Mouse (Mus musculus): ENCODE results near the gene Syne1. TPM values are rescaled to one million over a fixed set of nuclear protein-coding genes. Genes with fewer than 3 reads are reported as not detected.
A peak's percentile ranks its signal among the peaks of the same experiment; 100 is the strongest.

Syne1 gene
- total RNA-seq, 2 experiments from 2014 or later = 34.7 to 54.5 TPM

DNA sequence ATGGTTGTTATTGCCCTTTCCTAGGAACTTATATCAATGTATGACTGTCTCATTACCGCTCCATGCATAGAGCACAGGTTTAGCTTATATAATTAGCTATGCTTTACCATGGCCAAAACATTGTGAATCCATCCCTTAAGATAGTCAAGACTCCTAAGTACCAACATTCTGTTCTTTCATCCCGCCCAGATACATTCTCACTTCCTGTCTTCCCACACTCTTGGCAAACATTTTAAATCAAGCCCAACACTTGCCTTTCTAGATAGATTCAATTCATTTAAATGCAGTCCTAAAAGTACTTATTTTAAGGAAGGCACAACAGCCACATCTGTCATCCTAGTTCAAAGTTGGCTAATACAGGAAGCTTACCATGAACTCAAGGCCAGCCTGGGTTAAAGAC lies 113.5 kb downstream of the Syne1 start:
- DNase-seq = no peak

DNA sequence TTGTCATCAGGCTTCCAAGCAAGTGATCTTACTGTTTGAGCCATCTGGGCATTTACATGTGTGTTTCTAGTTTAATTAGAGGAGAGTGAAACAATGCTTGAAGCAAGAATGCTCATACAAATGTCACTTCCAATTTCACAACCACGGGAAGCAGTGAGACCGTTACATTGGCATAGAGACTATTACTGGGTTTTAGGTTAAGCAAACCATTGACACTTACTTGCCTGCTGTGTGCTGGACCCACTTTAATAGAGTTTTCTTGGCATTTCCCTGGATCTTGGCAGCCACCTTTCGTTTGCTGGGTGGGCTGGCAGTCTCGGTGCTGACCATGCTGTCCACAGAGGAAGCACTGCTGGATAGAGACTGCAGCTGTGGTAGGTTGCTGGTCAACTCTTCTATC lies 127.3 kb downstream of the Syne1 start:
- DNase-seq = no peak

- DNase-seq = no peak
These were observed 135.6 kb downstream of the Syne1 start for GRCm38 (mm10) chr10:5415730-5416129.

- peak; percentile 12 for DNase-seq
These were observed 167.0 kb downstream of the Syne1 start for GRCm38 (mm10) chr10:5384131-5384776.

DNA sequence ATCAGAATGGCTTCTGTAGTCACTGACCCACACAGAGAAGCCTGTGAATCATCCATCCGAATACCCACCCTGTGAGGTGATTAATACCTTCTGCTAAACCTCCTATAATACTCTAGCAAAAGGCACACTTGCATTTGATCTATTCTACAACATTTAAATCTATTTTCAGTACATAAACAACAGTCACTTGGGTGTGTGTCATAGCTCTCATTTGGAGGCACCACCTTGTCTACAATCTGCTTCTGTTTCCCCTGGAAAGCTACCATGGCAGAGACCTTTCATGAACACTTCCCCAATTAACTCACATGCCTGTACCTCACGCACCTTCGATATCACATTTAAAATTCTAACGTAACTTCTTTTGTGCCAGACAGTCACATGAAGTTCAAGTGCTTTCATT lies 169.7 kb downstream of the Syne1 start:
- no peak for DNase-seq

GRCm38 (mm10) chr10:5378969-5379368 lies 172.3 kb downstream of the Syne1 start:
- no peak for DNase-seq

- DNase-seq = no peak
These were observed 181.7 kb downstream of the Syne1 start for GRCm38 (mm10) chr10:5369599-5369998.

DNA sequence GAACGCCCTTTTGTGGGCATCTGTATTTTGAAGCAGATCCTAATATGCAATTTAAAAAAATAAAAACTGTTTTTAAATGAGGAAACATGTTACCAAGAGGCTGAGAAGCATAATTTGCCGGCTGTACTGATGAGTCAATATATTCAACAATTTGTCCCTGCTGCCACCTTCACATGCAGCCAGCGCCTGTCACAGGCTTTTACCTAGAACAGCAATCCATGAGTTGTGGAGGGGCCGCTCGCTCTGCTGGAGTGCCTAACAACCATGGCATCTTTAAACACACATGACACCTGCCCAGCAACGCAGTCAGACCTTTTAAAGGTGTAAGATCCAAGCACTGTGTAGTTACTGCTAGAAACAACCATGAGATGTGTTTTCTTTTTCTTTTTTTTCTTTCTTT lies 183.0 kb downstream of the Syne1 start:
- DNase-seq = no peak

DNA sequence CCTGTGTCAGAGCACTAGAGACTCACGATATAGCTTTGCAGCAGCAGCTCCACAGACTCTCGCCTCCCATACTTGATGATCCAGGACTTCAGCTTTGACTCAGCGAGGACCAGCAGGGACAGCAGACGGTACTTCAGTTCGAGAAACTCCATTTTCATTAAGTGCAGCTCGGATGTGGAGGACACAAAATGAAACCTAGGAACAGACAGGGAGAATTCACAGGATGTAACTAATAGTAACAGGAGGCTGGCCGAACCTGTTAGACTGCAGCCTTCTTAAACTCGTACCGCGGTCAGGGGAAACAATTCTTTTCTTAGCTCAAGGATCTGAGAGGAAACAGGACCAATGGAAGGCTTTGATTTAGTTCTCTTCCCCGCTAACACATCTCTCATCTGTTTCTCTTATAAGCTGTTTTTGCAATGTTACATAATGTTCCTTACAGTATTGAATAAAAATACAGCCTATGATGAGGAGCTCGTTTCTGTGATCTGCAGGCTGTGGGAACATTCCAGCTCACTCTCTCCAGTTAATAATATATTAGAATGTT lies 183.7 kb downstream of the Syne1 start:
- no peak for DNase-seq

GRCm38 (mm10) chr10:5360560-5360959 lies 190.7 kb downstream of the Syne1 start:
- DNase-seq = no peak

DNA sequence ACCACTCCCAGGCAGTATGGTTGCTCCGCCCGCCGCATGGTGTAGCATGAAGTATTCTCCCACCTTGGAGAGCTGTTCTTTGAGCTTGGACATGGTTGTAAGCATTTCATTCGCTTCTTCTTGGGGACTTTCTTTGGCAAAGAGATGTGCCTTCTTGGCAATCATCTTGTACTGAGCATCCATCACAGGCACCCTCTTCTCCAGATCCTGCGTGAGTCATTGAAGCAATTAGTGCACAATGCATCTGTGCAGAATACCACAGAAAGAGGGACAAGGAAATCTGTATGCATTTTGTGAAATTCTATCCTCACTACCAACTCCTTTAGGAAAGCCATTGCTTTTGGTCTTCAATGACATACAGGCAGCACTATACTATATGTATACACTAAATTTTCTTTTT lies 194.7 kb downstream of the Syne1 start:
- DNase-seq = no peak

- DNase-seq = no peak
These were observed 197.9 kb downstream of the Syne1 start for GRCm38 (mm10) chr10:5353390-5353789.

DNA sequence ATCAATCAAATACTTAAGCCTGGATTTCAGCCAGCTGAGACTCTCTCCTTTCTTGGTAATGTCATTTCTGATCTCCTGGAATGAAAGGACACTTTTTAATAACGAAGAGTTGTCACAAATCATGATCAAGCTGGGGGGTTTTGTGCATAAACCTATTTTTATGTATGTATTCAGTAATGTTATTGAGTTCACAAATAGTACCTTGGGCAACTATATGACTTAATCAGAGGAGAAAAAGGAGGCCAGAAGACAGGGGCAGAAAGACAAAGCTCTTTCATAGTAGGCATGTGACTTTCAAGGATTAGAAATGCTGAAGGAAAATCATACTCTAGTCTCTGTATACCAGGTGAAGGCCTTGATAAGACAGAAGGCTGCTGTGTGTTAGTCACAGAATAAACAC lies 204.4 kb downstream of the Syne1 start:
- no peak for DNase-seq

DNA sequence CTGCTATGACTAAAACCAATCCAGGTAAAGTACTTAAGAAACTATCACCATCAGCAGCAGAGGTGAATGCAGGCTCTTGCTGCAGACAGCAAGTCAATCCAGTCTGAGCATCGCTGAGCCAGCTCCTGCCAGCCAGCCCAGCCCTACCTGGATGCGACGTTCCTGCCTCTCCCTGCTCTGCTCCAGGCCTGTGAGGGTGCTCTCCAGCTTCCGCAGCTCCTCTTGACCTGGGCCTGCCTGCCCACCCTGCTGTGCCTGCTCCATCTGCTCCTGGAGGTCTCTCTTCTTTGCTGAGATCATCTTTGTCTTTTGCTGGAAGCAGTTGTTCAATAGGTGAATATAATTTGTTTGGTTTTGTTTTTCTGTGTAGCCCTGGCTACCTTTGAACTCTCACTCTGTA lies 208.1 kb downstream of the Syne1 start:
- no peak for DNase-seq

- no peak for DNase-seq
These were observed 214.9 kb downstream of the Syne1 start for GRCm38 (mm10) chr10:5336394-5336793.

GRCm38 (mm10) chr10:5332801-5333200 lies 218.5 kb downstream of the Syne1 start:
- DNase-seq = no peak

DNA sequence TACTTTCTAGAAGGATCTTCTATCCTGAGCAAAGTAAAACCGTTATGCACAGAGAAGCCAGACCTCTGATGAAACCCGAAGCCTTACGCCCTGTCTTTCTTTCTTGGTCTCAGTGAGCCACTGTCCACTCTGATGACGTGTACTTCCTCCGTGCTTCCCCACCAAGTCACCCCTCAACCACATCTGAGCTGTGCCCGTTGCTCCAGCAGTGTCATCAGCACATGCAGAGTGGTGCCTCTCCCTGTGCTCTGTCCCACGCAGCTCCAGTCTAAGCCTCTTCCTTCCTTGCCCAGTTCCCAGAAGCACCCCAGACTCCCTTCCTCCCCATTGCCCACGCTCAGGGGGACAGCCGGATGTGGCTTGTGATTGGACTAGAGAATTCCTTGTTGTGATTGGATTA lies 224.6 kb downstream of the Syne1 start:
- DNase-seq = no peak

DNA sequence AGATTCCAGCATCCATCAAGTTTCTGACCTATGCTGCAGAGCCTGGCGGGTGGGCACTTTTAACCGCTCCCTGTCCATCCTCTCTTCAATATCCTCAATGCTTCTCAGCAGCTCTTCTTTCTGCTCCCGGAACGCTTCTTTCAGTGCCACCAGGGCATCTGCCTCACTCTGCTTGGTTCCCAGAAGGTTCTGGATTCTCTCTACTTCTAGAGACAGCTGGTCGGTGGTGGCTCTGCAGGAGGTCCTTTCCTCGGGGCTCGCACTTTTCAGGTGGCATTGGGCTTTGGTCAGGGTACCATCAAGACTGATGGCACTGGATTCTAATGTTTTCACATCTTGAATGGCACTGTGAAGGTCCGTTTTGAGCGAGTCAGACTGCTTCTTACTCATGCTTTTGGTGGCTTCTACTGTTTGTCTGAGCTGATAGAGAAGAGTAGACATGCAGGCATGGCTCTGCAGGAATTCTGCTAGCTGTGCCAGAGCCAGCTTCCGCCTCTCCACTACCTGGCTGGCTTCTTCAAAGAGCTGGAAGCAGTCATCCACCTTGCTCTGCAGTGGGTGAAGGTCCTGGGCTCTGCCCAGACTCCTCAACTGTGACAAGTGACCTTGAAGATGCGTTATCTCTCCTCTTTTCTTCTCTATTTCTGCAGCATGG lies 227.4 kb downstream of the Syne1 start:
- DNase-seq = no peak

DNA sequence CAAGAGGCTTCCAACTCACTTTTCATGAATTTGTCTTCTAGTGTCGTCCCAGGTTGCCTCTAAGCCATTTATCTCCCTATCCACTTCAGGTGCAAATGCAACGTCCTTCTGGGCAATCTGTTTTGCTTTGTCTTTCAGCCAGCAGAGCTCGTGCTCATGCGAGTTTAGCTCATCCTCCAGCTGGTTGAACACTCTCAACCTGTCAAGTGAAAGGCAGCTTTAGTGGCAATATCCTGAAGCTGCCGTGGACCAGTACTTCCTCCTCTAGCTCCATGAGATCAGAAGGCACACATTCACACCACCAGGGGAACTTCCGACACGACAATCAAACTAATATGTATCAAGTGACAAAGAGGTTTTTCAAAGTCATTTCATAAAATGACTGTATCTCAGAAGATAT lies 228.7 kb downstream of the Syne1 start:
- no peak for DNase-seq

GRCm38 (mm10) chr10:5317602-5318001 lies 233.7 kb downstream of the Syne1 start:
- DNase-seq = peak; percentile 32

GRCm38 (mm10) chr10:5312437-5312836 lies 238.8 kb downstream of the Syne1 start:
- DNase-seq = peak; percentile 38

GRCm38 (mm10) chr10:5309961-5310713 lies 241.1 kb downstream of the Syne1 start:
- peak; percentile 49 for DNase-seq

DNA sequence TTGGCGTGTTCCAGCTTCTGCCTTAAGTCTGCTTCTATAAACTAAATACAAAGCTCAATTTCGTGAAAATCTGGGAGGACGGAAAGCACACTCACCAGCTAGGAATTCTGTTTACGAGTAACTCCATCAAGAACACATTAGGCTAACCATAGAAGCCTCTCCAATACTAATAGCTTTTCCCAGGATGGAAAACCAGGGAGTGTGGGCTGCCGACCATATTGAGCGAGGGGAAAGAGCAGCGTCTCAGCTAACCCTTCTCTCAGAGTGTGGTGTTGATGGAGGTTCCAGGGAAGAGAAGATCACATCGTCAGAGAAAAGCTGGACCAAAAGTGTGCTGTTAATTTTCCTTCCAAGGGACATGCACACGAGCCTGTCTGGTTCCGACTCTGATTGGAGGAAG lies 241.9 kb downstream of the Syne1 start:
- DNase-seq = no peak

Data from gastrocnemius, postnatal 25 days (tissue).